Mouse (Mus musculus): ENCODE results near the gene Hoxa5. TPM values are rescaled to one million over a fixed set of nuclear protein-coding genes. Genes with fewer than 3 reads are reported as not detected.

The Hoxa5 gene
- polyA plus RNA-seq, 1 experiment, result 0.46 TPM

DNA sequence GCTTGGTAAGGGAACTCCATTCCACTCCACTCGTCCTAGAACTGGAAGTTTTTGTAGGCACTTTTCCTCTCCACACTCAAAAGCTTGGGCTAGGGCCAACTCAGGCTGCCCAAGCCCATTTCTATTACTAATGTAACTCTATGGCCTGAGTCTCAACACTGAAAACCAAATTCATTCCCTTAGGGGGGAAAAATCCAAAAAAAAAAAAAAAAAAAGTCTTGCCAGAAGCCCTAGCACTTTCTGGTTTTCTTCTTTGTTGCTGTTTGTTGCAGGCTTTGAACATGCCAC, 42.4 kb downstream of the Hoxa5 start:
- H3K4me1 ChIP-seq, result peaks cover 55% of the 10 kb centered on the region
- peaks cover 4% of the 10 kb centered on the region for H3K36me3 ChIP-seq (replicated peaks; ENCODE audit: low read length)
- TF ChIP-seq GATA1 (IDR thresholded peaks at IDR 0.05; ENCODE audit: borderline replicate concordance, low read length), result no peak
- TF ChIP-seq FLI1 (IDR thresholded peaks at IDR 0.05; ENCODE audit: low read length), result no peak
- no peak overlapping the region for H3K4me3 ChIP-seq (replicated peaks)
- peaks cover 76% of the 10 kb centered on the region for H3K27me3 ChIP-seq (replicated peaks)
- peaks cover 18% of the 10 kb centered on the region for H3K9me3 ChIP-seq

DNA sequence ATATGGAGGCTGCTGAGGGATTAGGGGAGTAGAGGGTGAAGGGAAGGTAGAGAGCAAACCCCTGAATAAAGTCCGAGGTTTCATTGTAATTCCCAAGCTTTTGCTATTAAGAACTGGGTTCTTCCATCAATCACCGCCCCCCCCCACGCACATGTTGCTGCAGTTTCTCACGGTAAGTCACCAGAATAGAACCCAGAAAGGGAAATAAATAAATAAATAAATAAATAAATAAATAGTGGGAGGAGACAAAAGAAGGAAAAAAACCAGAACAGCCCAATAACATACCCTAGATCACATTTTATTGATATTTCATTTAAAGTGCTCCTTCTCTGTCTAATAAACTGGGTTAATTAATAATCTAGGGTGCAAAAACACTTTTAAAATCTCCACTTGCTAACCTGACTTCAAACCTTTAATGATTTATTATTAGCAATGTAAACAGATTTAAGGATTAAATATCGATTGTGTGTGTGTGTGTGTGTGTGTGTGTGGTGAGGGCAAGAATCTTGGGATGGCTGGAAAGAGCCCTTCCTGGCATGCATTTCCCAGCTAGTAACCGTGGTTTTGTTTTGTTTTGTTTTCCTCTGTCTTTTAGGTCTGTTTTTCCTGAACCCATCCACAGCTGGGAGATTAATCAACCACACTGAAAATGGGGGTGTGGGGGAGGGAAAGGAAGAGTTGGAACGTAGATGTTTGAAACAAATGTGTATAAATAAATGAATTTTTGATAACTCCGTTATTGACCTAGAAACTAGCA, 42.9 kb downstream of the Hoxa5 start:
- TF ChIP-seq GATA1 (IDR thresholded peaks at IDR 0.05; ENCODE audit: borderline replicate concordance, low read length) (no peak), FLI1 (IDR thresholded peaks at IDR 0.05; ENCODE audit: low read length) (no peak)
- Histone ChIP-seq H3K9me3 (peaks cover 18% of the 10 kb centered on the region), H3K27me3 (replicated peaks) (peaks cover 76% of the 10 kb centered on the region), H3K36me3 (replicated peaks; ENCODE audit: low read length) (peaks cover 4% of the 10 kb centered on the region), H3K4me3 (replicated peaks) (no peak overlapping the region), H3K4me1 (peaks cover 59% of the 10 kb centered on the region)

DNA sequence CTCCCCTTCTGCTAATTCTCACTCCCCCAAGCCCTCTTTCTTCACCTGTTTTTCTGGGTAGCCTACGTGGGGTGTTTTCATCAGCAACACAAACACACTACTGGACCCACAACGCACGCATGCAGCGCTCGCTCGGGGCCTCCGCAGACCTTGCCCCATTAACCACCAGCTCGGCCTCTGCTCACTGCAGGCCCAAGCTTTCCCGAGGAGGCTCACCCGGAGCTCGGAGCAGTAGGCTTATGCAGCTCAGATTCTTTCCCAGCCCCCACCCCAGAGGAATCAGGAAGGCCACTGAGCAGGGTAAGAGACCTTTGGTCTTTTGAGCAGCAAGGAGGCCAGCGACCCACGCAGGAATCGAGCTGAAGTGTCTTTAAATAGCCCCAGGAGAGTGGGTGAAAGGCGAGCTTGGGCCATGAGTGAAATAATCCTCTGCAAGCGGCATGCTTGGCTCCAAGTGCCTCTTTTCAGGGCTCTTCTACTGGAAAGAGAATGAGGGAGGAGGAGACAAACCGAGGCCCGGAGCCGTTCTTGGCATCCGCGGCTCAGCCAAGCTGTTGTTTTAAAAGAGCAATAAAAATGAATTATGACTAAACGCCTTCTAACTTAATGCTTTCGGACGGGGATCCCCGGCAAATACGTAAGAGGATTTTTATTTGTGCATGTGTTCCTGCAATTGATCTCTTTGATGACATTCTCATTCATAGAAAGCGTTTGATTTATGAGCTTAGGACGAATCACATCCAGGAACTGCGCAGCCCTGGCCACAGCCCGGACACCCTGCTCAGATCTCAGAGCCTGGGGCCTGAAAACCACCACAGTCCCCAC, 43.7 kb downstream of the Hoxa5 start:
- peaks cover 77% of the 10 kb centered on the region for H3K27me3 ChIP-seq (replicated peaks)
- TF ChIP-seq GATA1 (IDR thresholded peaks at IDR 0.05; ENCODE audit: borderline replicate concordance, low read length) (no peak), FLI1 (IDR thresholded peaks at IDR 0.05; ENCODE audit: low read length) (no peak)
- H3K4me1 ChIP-seq, result peaks cover 59% of the 10 kb centered on the region
- H3K36me3 ChIP-seq (replicated peaks; ENCODE audit: low read length), result peaks cover 4% of the 10 kb centered on the region
- peak overlapping the region; percentile 83 for H3K4me3 ChIP-seq (replicated peaks)
- H3K9me3 ChIP-seq, result peaks cover 14% of the 10 kb centered on the region

DNA sequence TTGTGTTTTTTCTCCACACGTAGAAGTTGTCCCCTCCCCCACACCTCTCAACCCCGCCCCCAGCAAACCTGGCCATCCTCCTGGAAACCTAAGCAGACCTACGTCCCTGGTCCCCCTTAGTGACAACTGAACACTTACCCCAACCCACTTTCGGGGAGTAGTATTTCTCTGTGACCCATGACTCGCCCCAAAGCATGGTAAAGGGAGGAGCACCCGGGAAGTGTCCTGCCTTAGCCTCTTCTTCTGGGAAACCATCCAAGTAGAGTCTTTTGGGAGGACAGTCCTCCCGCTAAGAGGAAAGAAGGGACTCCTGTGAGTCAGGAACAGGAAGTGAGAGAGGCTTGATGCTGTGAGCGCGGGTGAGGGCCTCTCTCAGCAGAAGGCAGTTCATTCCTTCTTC, 44.4 kb downstream of the Hoxa5 start:
- no peak for TF ChIP-seq FLI1 (IDR thresholded peaks at IDR 0.05; ENCODE audit: low read length)
- TF ChIP-seq GATA1 (IDR thresholded peaks at IDR 0.05; ENCODE audit: borderline replicate concordance, low read length), result no peak
- peak overlapping the region; percentile 83 for H3K4me3 ChIP-seq (replicated peaks)
- H3K9me3 ChIP-seq, result peaks cover 12% of the 10 kb centered on the region; the same call in 1 of the 2 replicates
- H3K27me3 ChIP-seq (replicated peaks), result peaks cover 76% of the 10 kb centered on the region
- H3K4me1 ChIP-seq, result peaks cover 58% of the 10 kb centered on the region
- H3K36me3 ChIP-seq (replicated peaks; ENCODE audit: low read length), result peaks cover 4% of the 10 kb centered on the region

DNA sequence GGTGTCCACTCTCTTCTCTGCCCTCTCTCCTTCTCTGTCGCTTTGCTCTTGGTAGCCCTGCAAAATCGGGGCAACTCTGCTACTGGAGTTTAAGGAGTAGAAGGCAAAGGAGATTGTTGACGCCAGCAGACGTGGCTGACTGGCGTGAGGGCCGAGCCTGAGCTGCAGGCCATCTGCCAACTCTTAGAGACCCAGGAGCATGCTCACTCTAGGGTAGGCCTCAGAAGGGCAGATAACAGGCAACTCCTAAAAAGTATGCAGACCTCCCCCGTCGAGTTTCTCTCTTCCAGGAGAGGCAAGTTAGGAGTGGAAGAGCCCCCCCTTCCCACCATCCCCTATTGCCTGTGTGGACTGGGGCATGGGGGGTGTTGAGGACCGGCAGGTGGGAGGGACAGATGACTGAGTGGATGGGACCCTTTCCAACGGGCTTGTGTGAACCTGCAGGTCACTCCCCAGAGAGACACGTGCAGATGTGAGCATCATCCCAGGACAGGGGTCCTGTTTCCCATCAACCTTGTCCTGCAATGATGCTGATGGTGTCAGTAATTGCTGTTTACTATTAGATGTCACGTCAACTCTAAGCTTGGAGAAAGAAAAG, 45.1 kb downstream of the Hoxa5 start:
- H3K27me3 ChIP-seq (replicated peaks), result peaks cover 76% of the 10 kb centered on the region
- peak overlapping the region; percentile 93 for H3K4me3 ChIP-seq (replicated peaks)
- H3K4me1 ChIP-seq, result peaks cover 54% of the 10 kb centered on the region
- peaks cover 4% of the 10 kb centered on the region for H3K36me3 ChIP-seq (replicated peaks; ENCODE audit: low read length)
- TF ChIP-seq GATA1 (IDR thresholded peaks at IDR 0.05; ENCODE audit: borderline replicate concordance, low read length), result no peak
- no peak for TF ChIP-seq FLI1 (IDR thresholded peaks at IDR 0.05; ENCODE audit: low read length)
- peaks cover 10% of the 10 kb centered on the region; the same call in 1 of the 2 replicates for H3K9me3 ChIP-seq

DNA sequence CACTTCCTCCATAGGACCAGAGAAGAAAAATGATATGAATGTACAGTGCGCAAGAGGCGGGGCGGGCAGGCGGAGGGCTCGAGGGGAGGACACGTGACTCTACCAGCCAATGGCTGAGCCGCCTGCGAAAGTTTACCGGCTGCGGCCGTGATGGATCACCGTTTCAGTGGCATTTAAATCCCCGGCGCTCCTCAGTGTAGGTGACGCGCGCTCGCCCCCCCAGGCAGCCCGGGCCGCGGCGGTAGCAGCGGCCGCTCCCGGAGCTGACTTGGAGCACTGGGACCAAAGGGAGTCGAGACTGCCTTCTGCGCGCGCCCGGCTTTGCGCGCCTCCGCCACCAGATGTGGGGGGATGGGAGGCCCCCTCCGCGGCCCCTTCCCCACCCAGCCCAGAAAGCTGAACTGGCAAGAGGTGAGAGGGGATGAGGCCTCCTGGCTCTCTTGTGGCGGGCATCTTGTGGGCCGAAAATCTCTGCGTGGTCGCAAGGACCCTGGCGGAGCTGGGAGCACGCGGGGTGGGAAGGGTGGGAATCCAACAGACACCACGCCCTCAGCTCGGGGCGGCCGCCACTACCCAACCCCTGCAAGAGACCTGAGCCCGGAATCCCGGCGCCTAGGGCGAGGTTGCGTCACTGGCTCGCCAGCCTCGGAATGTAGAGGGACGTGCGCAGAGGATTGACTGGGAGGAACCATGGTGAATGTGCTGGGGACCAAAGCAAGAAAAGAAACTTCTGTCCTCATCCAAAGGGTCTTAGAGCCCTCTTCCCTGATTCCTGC, 45.9 kb downstream of the Hoxa5 start, which contains the start of gene Hoxa1:
TSS of gene Hoxa1 (minus strand) at position 42 of the 776 bp plus-strand sequence.
- Histone ChIP-seq H3K4me3 (replicated peaks) (peak within 1 kb of the TSS; percentile 93), H3K27me3 (replicated peaks) (peaks cover 75% of the 10 kb centered on the region)
- TF ChIP-seq GATA1 (IDR thresholded peaks at IDR 0.05; ENCODE audit: borderline replicate concordance, low read length) (no peak), FLI1 (IDR thresholded peaks at IDR 0.05; ENCODE audit: low read length) (no peak)

DNA sequence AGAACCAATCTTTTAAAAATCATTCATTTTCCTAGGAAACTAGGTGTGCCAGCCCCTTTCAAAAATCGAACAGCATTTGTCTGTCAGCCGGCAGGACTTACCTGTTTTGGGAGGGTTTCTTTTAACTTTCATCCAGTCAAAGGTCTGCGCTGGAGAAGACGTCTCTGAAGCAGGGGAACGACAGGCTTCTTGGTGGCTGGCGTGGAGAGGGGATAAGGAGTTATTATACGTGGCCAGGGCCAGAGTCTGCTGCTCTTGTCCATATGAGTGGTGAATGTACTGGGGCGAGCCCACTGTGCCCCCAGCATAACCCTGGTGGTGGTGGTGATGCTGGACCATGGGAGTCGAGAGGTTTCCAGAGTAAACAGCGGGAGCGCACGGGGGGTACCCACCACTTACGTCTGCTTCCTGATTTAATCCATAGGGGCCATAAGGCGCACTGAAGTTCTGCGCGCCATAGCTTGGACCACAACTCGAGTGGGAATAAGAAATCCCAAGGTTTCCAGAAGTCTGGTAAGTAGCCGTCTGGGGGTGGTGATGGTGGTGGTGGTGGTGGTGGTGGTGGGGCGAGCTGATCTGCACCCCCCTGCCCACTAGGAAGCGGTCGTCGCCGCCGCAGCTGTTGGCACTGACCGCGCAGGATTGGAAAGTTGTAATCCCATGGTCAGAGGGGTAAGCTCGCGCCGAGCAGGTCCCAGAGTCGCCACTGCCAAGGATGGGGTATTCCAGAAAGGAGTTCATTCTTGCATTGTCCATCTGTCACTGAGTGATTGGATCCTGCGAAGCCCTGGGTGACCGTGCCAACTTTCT, 46.7 kb downstream of the Hoxa5 start:
- Histone ChIP-seq H3K4me3 (replicated peaks) (peak overlapping the region; percentile 93), H3K36me3 (replicated peaks; ENCODE audit: low read length) (no peaks in the 10 kb centered on the region), H3K27me3 (replicated peaks) (peaks cover 75% of the 10 kb centered on the region)

More for the DNA sequence above, 45.9 kb downstream of the Hoxa5 start, which contains the start of gene Hoxa1:
- peaks cover under 1% of the 10 kb centered on the region for H3K36me3 ChIP-seq (replicated peaks; ENCODE audit: low read length)
- H3K4me1 ChIP-seq, result peaks cover 50% of the 10 kb centered on the region
- peaks cover 2% of the 10 kb centered on the region; the same call in 1 of the 2 replicates for H3K9me3 ChIP-seq

DNA sequence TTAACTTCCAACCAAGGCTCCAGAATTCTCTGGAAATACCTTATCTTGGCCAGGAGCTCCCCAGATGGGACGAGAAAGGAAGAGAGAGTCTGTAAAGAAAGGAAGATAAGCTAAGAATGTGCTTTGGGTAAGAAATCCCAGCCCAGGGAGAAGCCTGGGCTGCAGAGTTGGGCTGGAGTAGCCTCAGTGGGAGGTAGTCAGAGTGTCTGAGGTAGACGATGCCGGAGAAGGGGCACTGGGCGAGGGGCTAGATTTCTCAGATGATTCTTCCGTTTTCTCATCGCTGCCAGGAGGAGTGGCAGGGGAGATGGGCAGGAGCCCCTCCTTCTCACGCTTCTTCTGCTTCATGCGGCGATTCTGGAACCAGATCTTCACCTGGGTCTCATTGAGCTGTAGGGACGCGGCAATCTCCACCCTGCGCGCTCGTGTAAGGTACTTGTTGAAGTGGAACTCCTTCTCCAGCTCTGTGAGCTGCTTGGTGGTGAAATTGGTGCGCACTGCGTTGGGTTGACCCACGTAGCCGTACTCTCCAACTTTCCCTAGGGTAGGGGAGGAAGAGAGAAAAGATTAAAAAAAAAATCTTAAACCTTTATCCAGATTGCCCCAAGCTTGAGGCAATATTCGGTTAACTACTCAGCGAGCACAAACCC, 47.7 kb downstream of the Hoxa5 start:
- Histone ChIP-seq H3K4me1 (peaks cover 45% of the 10 kb centered on the region), H3K27me3 (replicated peaks) (peaks cover 83% of the 10 kb centered on the region), H3K36me3 (replicated peaks; ENCODE audit: low read length) (no peaks in the 10 kb centered on the region), H3K9me3 (no peaks in the 10 kb centered on the region), H3K4me3 (replicated peaks) (no peak overlapping the region)
- no peak for TF ChIP-seq GATA1 (IDR thresholded peaks at IDR 0.05; ENCODE audit: borderline replicate concordance, low read length)
- TF ChIP-seq FLI1 (IDR thresholded peaks at IDR 0.05; ENCODE audit: low read length), result no peak

More for the DNA sequence above, 46.7 kb downstream of the Hoxa5 start:
- TF ChIP-seq GATA1 (IDR thresholded peaks at IDR 0.05; ENCODE audit: borderline replicate concordance, low read length) (no peak), FLI1 (IDR thresholded peaks at IDR 0.05; ENCODE audit: low read length) (no peak)
- Histone ChIP-seq H3K9me3 (no peaks in the 10 kb centered on the region), H3K4me1 (peaks cover 45% of the 10 kb centered on the region)

All from megakaryocyte, embryonic 14.5 days (primary cell).